Mouse (Mus musculus) kidney, adult 2 months (tissue): ENCODE results near the gene Dtd2. TPM values are rescaled to one million over a fixed set of nuclear protein-coding genes. Genes with fewer than 3 reads are reported as not detected.

ENCODE experiments used
- DNase-seq: peaks from one replicate; pipeline ENCODE4 v3.0.0; 2021
- H3K27ac ChIP-seq: fragments of 200-500 bp; 2 replicates; pipeline ENCODE4 v1.5.1; 2012; ENCODE audit warnings: low read depth, low read length, control low read depth, inconsistent platforms; ENCODE audit not compliant: insufficient read depth
- H3K27me3 ChIP-seq: fragments of 200-500 bp; replicated peaks from 2 replicates; pipeline ENCODE4 v1.6.1; 2012; ENCODE audit warnings: mild to moderate bottlenecking, moderate library complexity, low read length, inconsistent platforms; ENCODE audit not compliant: control insufficient read depth, insufficient read depth
- H3K36me3 ChIP-seq: fragments of 200-500 bp; 2 replicates; pipeline ENCODE4 v1.6.1; 2012; ENCODE audit warnings: mild to moderate bottlenecking, moderate library complexity, low read length, inconsistent platforms; ENCODE audit not compliant: control insufficient read depth, insufficient read depth
- H3K4me1 ChIP-seq: fragments of 200-500 bp; 2 replicates; pipeline ENCODE4 v1.6.1; 2011; ENCODE audit warnings: low read length; ENCODE audit not compliant: control insufficient read depth, insufficient read depth
- H3K4me3 ChIP-seq: fragments of 200-500 bp; 2 replicates; pipeline ENCODE4 v1.5.1; 2011; ENCODE audit warnings: mild to moderate bottlenecking, low read depth, low read length, control low read depth; ENCODE audit not compliant: insufficient read depth
- CTCF ChIP-seq: fragments of 200-500 bp; conservative IDR thresholded peaks from 2 replicates; pipeline ENCODE4 v1.5.1; 2011; ENCODE audit warnings: low read depth, mild to moderate bottlenecking, control low read depth, low read length, moderate library complexity, mixed read lengths; ENCODE audit not compliant: insufficient read depth, insufficient read length
- POLR2A ChIP-seq: fragments of 200-500 bp; IDR thresholded peaks from one replicate; pipeline ENCODE4 v1.6.1; 2011; ENCODE audit warnings: low read depth, low read length, control low read depth
- WGBS: fragments of 180-500 bp; shearing (Covaris S2); methylation state at CpG from one replicate; pipeline ENCODE4 v1.1.7; 2018; 5-methylcytosine and 5-hydroxymethylcytosine counted together
- polyA plus RNA-seq: library from polyadenylated mRNA; depleted of rRNA; stranded (reverse); fragments of >200 nt; gene quantifications from 2 replicates; pipeline ENCODE4 v1.2.3, GENCODE M21; 2012

Dtd2 gene
- polyA plus RNA-seq, 1 experiment, result 14.6 TPM

- H3K4me3 ChIP-seq, result no peak overlapping the region
- no peaks in the 10 kb centered on the region for H3K36me3 ChIP-seq
- TF ChIP-seq POLR2A (no peak), CTCF (no peak)
- no peak overlapping the region for H3K27ac ChIP-seq
- H3K27me3 ChIP-seq, result no peaks in the 10 kb centered on the region
- DNase-seq, result no peak
- H3K4me1 ChIP-seq, result no peaks in the 10 kb centered on the region
- WGBS, result 58% methylated on average over 4 of the region's 4 CpGs
These were observed 20.5 kb downstream of the Dtd2 start for GRCm38 (mm10) chr12:51985826-51986225.

DNA sequence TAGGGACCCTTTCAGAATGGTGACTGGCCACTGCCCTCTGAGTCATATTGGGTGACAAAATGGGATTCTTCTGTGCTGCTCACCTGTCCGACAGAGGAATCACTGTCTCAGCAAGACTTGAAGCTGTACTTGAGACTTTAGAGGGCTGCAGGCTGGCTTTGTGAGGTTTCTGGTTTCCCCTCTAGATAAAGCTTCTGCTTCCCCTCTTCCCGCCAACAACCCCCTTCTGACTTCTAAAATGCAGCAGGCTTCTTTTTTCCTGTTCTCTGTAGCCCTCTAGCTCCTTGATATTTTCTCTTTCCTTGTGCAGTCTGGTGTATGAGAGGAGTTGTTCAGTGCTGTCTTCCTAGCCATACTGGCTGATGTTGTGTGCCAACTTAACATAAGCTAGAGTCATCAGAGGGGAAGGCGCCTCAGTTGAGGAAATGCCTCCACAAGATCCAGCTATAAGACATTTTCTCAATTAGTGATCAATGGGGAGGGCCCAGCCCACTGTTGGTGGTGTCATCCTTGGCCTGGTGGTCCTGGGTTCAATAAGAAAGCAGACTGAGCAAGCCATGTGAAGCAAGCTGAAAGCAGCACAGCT, 21.0 kb downstream of the Dtd2 start:
- no peak for DNase-seq
- H3K4me3 ChIP-seq, result no peak overlapping the region
- no peak overlapping the region for H3K27ac ChIP-seq
- TF ChIP-seq POLR2A (no peak), CTCF (no peak)
- H3K4me1 ChIP-seq, result no peaks in the 10 kb centered on the region
- WGBS, result 89% methylated on average over 3 of the region's 3 CpGs
- H3K36me3 ChIP-seq, result no peaks in the 10 kb centered on the region
- H3K27me3 ChIP-seq, result no peaks in the 10 kb centered on the region

- Histone ChIP-seq H3K36me3 (no peaks in the 10 kb centered on the region), H3K27me3 (no peaks in the 10 kb centered on the region), H3K27ac (no peak overlapping the region), H3K4me3 (no peak overlapping the region), H3K4me1 (no peaks in the 10 kb centered on the region)
- no peak for DNase-seq
- TF ChIP-seq POLR2A (no peak), CTCF (no peak)
- WGBS, result 88% methylated on average over 1 of the region's 1 CpGs
These were observed 22.7 kb downstream of the Dtd2 start for GRCm38 (mm10) chr12:51983625-51984024.

GRCm38 (mm10) chr12:51976531-51976930, 29.8 kb downstream of the Dtd2 start:
- no peak overlapping the region for H3K27ac ChIP-seq
- no peak for TF ChIP-seq CTCF
- TF ChIP-seq POLR2A, result no peak
- no peak overlapping the region for H3K4me3 ChIP-seq
- no peak for DNase-seq
- H3K4me1 ChIP-seq, result no peaks in the 10 kb centered on the region
- no peaks in the 10 kb centered on the region for H3K36me3 ChIP-seq
- no peaks in the 10 kb centered on the region for H3K27me3 ChIP-seq
- WGBS, result 75% methylated on average over 9 of the region's 9 CpGs

GRCm38 (mm10) chr12:51974381-51974780, 31.9 kb downstream of the Dtd2 start:
- DNase-seq, result no peak
- Histone ChIP-seq H3K27ac (no peak overlapping the region), H3K36me3 (no peaks in the 10 kb centered on the region), H3K4me3 (no peak overlapping the region), H3K4me1 (peaks cover 3% of the 10 kb centered on the region; the same call in 1 of the 2 replicates), H3K27me3 (no peaks in the 10 kb centered on the region)
- 92% methylated on average over 1 of the region's 1 CpGs for WGBS
- no peak for TF ChIP-seq CTCF
- TF ChIP-seq POLR2A, result no peak

DNA sequence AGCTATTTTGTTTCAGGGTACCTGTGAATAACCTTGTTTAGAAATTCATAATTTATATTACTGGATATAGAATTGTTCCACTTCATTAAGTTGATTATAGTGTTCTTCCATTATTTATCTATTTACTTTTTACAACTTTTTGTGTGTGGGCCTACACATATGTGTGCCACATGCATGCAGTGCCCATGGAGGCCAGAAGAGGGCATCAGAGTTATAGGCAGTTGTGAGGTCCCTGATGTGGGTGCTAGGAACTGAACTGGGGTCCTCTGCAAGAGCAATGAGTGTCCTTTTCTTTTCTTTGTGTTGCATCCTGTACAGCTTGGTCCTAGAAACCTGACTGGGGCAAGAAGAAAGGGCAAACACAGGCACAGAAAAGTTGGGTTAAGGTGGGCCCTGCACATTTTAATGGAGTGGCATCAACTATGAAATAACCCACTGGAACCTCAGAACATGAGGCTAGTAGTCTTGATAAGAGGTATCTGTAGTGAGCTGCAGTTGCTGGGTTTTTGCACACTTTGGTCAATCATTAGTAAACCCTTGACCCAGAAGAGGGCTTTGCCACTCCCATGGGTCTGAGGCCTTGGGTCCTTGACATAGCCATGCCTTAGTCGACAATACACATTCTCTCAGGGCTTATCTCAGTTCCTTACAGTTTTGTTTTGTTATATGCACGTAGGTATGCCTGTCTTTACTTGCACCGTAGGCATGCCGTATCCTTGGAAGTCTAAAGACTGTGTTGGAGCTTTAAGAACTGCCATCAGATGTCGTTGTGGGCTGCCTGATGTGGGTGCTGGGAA, 33.8 kb downstream of the Dtd2 start:
- 94% methylated on average over 5 of the region's 5 CpGs for WGBS
- no peaks in the 10 kb centered on the region for H3K36me3 ChIP-seq
- peak; percentile 51 for DNase-seq

DNA sequence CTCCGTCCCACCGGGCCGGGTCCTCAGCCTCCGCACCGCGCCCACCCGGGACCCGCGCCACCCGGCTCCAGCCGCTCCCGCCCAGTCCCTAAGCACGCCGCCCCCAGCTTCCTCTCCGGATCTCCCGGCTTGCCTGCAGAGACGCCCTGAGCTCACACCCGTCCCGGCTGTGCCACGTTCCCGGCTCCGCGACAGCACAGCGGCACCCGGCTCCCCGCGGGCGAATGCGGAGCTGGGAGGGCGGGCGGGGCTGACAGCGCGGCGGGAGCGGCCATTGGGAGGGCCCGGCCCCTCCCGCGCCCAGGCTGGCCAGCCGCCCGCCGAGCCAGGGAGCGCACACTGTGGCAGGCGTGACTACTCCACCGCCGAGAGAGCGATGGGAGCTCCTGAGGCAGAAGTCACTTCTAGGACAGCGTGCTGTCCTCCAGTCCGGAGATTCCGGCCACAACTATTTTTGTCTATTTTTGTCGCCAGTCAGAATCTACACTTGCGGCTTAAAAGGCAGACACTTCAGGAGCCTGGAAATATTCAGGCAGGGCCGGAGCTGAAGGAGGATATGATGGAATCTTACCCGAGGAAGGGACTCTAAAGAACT, 35.1 kb downstream of the Dtd2 start, which contains the start of gene Heatr5a:
TSS of gene Heatr5a (minus strand) at position 252 of the 595 bp plus-strand sequence.
- Histone ChIP-seq H3K27me3 (no peaks in the 10 kb centered on the region), H3K4me1 (peaks cover 3% of the 10 kb centered on the region; the same call in 1 of the 2 replicates), H3K36me3 (no peaks in the 10 kb centered on the region), H3K27ac (peak within 1 kb of the TSS; percentile 64), H3K4me3 (peak within 1 kb of the TSS; percentile 97)
- TF ChIP-seq CTCF (no peak), POLR2A (peak; percentile 31)
- under 1% methylated on average over 53 of the region's 53 CpGs for WGBS
- DNase-seq, result peak; percentile 95

More for the DNA sequence above, 33.8 kb downstream of the Dtd2 start:
- Histone ChIP-seq H3K4me1 (peaks cover 3% of the 10 kb centered on the region; the same call in 1 of the 2 replicates), H3K27ac (no peak overlapping the region), H3K4me3 (no peak overlapping the region), H3K27me3 (no peaks in the 10 kb centered on the region)
- TF ChIP-seq POLR2A (no peak), CTCF (0 out of 2 replicates have a peak, but pooled peaks have one; percentile 18)
